Mouse (Mus musculus) mouse embryonic stem cell (cell line): ENCODE results near the gene Pigg.

Source experiments
- in situ Hi-C, 2 experiments: fragments of 300-500 bp; cut with MboI; formaldehyde crosslinking; loops; 1 replicate in 1 of 2; 3 replicates in 1 of 2; pipeline ENCODE4 v1.14.3; 2019 to 2020; ENCODE audit warnings: low sequenced_read_pairs in 2 of 2, low pct_unique_long_range_greater_than_20kb in 1 of 2, mixed read lengths in 1 of 2; ENCODE audit not compliant: unreplicated experiment in 1 of 2

Gene Pigg

DNA sequence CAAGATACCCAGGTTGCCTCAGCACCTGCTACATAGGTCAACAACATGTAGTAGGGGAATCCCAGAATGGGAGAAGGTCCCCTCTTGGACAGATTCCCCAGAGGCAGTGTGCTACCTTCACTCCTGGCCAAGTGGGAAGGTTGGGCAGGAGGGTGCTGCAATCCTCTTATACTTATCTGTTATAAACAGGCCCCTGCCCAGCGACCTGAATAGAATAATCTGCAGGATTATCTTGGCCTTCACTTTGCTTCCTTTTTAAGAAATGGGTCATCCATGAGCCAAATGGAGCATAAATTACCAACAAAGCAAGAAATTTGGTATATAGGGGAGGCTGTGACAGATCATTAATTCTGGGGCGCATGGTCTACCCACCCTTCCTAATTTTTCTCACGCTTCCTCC is 77.3 kb downstream of the Pigg start:
- in situ Hi-C loops: no loop called here
